ENCODE assay signal across 8 mouse cellular contexts in the genomic region with DNA sequence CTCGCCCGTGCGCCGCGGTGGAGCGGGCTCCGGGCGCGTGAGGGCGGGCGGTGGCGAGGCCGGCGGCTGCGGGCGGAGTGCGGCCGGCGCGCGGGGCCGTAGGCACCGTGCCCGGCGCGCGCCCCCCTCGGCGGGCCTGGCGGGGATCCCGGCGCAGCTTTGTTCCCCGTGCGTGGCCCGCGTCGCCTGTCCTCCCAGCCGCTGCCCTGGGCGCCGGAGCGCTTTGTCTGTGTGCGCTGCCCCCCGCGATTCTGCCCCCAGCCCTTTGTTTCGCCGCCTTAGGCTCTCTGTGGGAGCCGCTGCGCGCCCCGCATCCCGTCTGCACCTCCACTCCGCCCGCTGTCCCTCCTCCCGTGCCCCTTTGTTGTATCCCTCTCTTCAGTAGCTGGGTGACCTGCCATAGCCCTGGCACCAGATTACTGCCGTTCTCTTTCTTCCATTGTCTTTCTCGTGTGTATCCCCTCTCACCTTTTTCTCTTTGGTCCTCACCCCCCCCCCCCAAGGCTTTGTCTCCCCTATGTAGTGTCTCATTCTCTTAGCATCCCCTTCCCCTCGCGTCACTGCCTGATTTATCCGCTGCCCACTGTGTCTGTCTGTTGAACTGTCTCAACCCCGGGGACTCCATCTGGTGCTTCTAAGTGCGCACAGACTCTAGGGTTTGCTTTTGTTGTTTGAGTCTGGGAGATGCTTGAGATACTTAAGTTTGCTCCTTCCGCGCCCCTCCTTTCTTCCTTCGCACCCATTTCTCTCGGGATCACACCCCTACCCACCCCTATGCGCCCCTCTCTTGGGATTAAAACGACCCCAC.
A peak's percentile ranks its signal among the peaks of the same experiment; 100 is the strongest.
DNase-seq lines count a peak whose midpoint lies in the region; ATAC-seq and TF ChIP-seq lines count a peak whose summit lies in the region.

No protein-coding gene starts in this region.

- no peaks in the 10 kb centered on the region for H3K9me3 ChIP-seq in MEL (replicated peaks; ENCODE audit: insufficient read depth, low read length)
- no peaks in the 10 kb centered on the region for H3K9me3 ChIP-seq in heart, embryonic 12.5 days (replicated peaks)
- H3K9me3 ChIP-seq in kidney, embryonic 16.5 days (ENCODE audit: low read length), result no peaks in the 10 kb centered on the region

- no peaks in the 10 kb centered on the region for H3K27me3 ChIP-seq in MEL (ENCODE audit: control insufficient read depth in 1 of 2, insufficient read depth in 2 of 2, low read length in 2 of 2)
- no peaks in the 10 kb centered on the region for H3K27me3 ChIP-seq in heart, embryonic 12.5 days (replicated peaks)
- H3K27me3 ChIP-seq in kidney, embryonic 16.5 days (ENCODE audit: insufficient read depth, low read length), result no peaks in the 10 kb centered on the region

- peaks cover 0 to 28% of the 10 kb centered on the region in 2 experiments; a peak in 2 of 4 replicates for H3K36me3 ChIP-seq in MEL (ENCODE audit: control insufficient read depth in 1 of 2, insufficient read depth in 2 of 2, low read length in 2 of 2)
- no peaks in the 10 kb centered on the region for H3K36me3 ChIP-seq in heart, embryonic 12.5 days
- no peaks in the 10 kb centered on the region for H3K36me3 ChIP-seq in kidney, embryonic 16.5 days (ENCODE audit: insufficient read depth, low read length)

- no peak for TF ChIP-seq RAD21 in MEL (IDR thresholded peaks at IDR 0.05; ENCODE audit: low read depth, low read length)

- peaks cover 42% of the 10 kb centered on the region for H3K79me2 ChIP-seq in MEL (ENCODE audit: control insufficient read depth, insufficient read depth, low read length, poor library complexity)

- H3K27ac ChIP-seq in MEL (ENCODE audit: control insufficient read depth, low read depth, low read length), result peak overlapping the region; percentile 38
- peak overlapping the region; percentile 98 for H3K27ac ChIP-seq in heart, embryonic 12.5 days (ENCODE audit: poor library complexity, severe bottlenecking)
- H3K27ac ChIP-seq in kidney, embryonic 16.5 days (ENCODE audit: low read length), result peak overlapping the region; percentile 100

- WGBS in heart, embryonic 12.5 days, result 11% methylated on average over 66 of the region's 67 CpGs
- WGBS in kidney, embryonic 16.5 days, result under 1% methylated on average over 40 of the region's 67 CpGs

- TF ChIP-seq EP300 in MEL (IDR thresholded peaks at IDR 0.05; ENCODE audit: low read depth in 1 of 2, low read length in 2 of 2), result no peak

- TF ChIP-seq CTCF in MEL (IDR thresholded peaks at IDR 0.05 in 2 of 3, conservative IDR thresholded peaks at IDR 0.05 in 1 of 3; ENCODE audit: control insufficient read depth in 1 of 3, insufficient read depth in 1 of 3, low read depth in 2 of 3, low read length in 3 of 3, poor library complexity in 1 of 3, severe bottlenecking in 1 of 3), result no peak

- peak; percentile 53 for DNase-seq in 416B (ENCODE audit: low read depth)
- DNase-seq in MEL (ENCODE audit: low read depth, low spot score), result peak; percentile 63
- DNase-seq in cerebellum, postnatal 10 days, result peak; percentile 67
- peak; percentile 39 for DNase-seq in lung, postnatal 10 days
- peak; percentile 75 for DNase-seq in retina, postnatal 1 day

- H3K4me3 ChIP-seq in MEL (ENCODE audit: control insufficient read depth in 1 of 2, insufficient read depth in 1 of 2, low read depth in 2 of 2, low read length in 2 of 2), result peak overlapping the region; percentile 79 to 84
- peak overlapping the region; percentile 91 for H3K4me3 ChIP-seq in heart, embryonic 12.5 days
- peak overlapping the region; percentile 84 for H3K4me3 ChIP-seq in kidney, embryonic 16.5 days (ENCODE audit: low read length)

- no peak for TF ChIP-seq POLR2A in MEL (IDR thresholded peaks at IDR 0.05; ENCODE audit: control insufficient read depth in 1 of 2, insufficient read depth in 1 of 2, low read depth in 1 of 2, low read length in 2 of 2, poor library complexity in 1 of 2)

- peak overlapping the region; percentile 98 for H3K4me2 ChIP-seq in heart, embryonic 12.5 days
- peak overlapping the region; percentile 98 for H3K4me2 ChIP-seq in kidney, embryonic 16.5 days (replicated peaks; ENCODE audit: low read depth, low read length)

- peak overlapping the region; percentile 67 for H3K9ac ChIP-seq in MEL (ENCODE audit: control insufficient read depth, low read depth, low read length, poor library complexity, severe bottlenecking)
- H3K9ac ChIP-seq in heart, embryonic 12.5 days, result peak overlapping the region; percentile 97
- peak overlapping the region; percentile 93 for H3K9ac ChIP-seq in kidney, embryonic 16.5 days (replicated peaks; ENCODE audit: low read length)

- peaks cover 7 to 11% of the 10 kb centered on the region in 2 experiments; a peak in 3 of 4 replicates for H3K4me1 ChIP-seq in MEL (ENCODE audit: control insufficient read depth in 1 of 2, insufficient read depth in 2 of 2, low read length in 2 of 2)
- peaks cover 16% of the 10 kb centered on the region for H3K4me1 ChIP-seq in heart, embryonic 12.5 days (replicated peaks)
- peaks cover 25% of the 10 kb centered on the region for H3K4me1 ChIP-seq in kidney, embryonic 16.5 days (ENCODE audit: insufficient read depth, low read length)

- peak; percentile 1; the same call in 1 of the 2 replicates for ATAC-seq in heart, embryonic 12.5 days (ENCODE audit: insufficient number of reproducible peaks, low FRiP score)
- ATAC-seq in kidney, embryonic 16.5 days (ENCODE audit: low FRiP score, low TSS enrichment), result peak; percentile 12
- ATAC-seq in megakaryocyte-erythroid progenitor cell, adult 5-6 weeks (replicated peaks; ENCODE audit: low FRiP score, low TSS enrichment, poor library complexity, severe bottlenecking), result no peak

TF ChIP-seq in MEL, 35 proteins besides CTCF, POLR2A, EP300 and RAD21:
- TF ChIP-seq TAL1 (IDR thresholded peaks at IDR 0.05; ENCODE audit: low read length) (no peak), MYB (IDR thresholded peaks at IDR 0.05; ENCODE audit: low read depth, low read length) (no peak), HCFC1 (IDR thresholded peaks at IDR 0.05; ENCODE audit: low read depth, low read length) (no peak), POLR2AphosphoS5 (IDR thresholded peaks at IDR 0.05; ENCODE audit: borderline replicate concordance, low read depth, low read length) (no peak), MYC (IDR thresholded peaks at IDR 0.05; ENCODE audit: low read depth, low read length) (no peak), SIN3A (IDR thresholded peaks at IDR 0.05; ENCODE audit: low read length) (peak; percentile 41; the same call in 1 of the 2 replicates), NELFE (IDR thresholded peaks at IDR 0.05; ENCODE audit: low read depth, low read length) (no peak), E2F4 (IDR thresholded peaks at IDR 0.05; ENCODE audit: borderline replicate concordance, low read depth, low read length) (no peak), ZKSCAN1 (IDR thresholded peaks at IDR 0.05; ENCODE audit: low read depth, low read length) (no peak), MXI1 (IDR thresholded peaks at IDR 0.05; ENCODE audit: low read depth, low read length) (0 out of 2 replicates have a peak, but pooled peaks have one; percentile 10), POLR2AphosphoS2 (IDR thresholded peaks at IDR 0.05; ENCODE audit: low read length) (no peak)
TF ChIP-seq in MEL: peak in this region for 2.

Comparison
In these comparisons a context has a peak if more than half of its experiments do, and no peak if none do; other contexts are left out.
1. H3K27ac ChIP-seq: peak in every context shown above with its lines; median percentile 100 in kidney, embryonic 16.5 days; 98 in heart, embryonic 12.5 days; 38 in MEL.